Mouse (Mus musculus) left cerebral cortex, postnatal 36 days (tissue): Measurements from ENCODE around the gene 2810004N23Rik. TPM values are rescaled to one million over a fixed set of nuclear protein-coding genes. Genes with fewer than 3 reads are reported as not detected.

Experiments
- DNase-seq, 2 experiments: peaks; one replicate each; pipeline ENCODE4 v3.0.0; 2021 to 2022; ENCODE audit warnings: low spot score in 2 of 2, mixed read lengths in 1 of 2
- intact Hi-C: fragments of 180-260 bp; cut with DNase I; formaldehyde crosslinking; loops from one replicate; pipeline ENCODE4 v1.15.1; 2025
- total RNA-seq, 2 experiments: library from RNA; stranded (reverse); gene quantifications; 2 replicates each; pipeline ENCODE4 v1.2.3; 2021

The 2810004N23Rik gene
- total RNA-seq, 2 experiments from 2014 or later: 19.6 to 20.9 TPM

- no peak for DNase-seq
- intact Hi-C loops: no loop called here
Observed at GRCm38 (mm10) chr8:124830050-124830449, 32.9 kb downstream of the 2810004N23Rik start.

GRCm38 (mm10) chr8:124828561-124829240 lies 34.2 kb downstream of the 2810004N23Rik start:
- intact Hi-C loops: no loop called here
- peak in 1 of 2 experiments; percentile 32 for DNase-seq

- intact Hi-C loops: no loop called here
- peak; percentile 28 to 31 for DNase-seq
Observed at GRCm38 (mm10) chr8:124827387-124827786, 35.5 kb downstream of the 2810004N23Rik start.

DNA sequence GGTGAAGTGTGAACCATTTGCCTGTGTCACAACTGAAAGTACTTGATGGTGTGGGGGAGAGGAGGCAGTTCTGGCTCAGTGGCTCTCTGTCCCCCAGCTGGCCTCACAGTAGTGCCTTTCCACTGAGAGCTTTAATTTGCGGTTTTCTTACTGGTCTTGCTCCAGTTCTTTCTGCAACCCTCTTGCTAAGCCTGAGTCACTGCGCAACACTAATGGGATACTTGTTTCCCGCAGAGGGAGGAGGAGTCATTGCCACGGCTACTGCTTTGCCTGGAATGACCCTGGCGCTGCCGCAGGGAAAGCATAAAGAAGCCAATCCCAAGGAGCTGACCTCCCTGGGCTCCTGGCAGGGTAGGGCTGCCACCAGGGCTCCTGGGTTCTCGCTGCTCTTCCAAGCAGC lies 36.3 kb downstream of the 2810004N23Rik start:
- DNase-seq: no peak
- intact Hi-C loops: no loop called here

- intact Hi-C loops: no loop called here
- no peak for DNase-seq
Observed at GRCm38 (mm10) chr8:124823497-124823896, 39.4 kb downstream of the 2810004N23Rik start.

DNA sequence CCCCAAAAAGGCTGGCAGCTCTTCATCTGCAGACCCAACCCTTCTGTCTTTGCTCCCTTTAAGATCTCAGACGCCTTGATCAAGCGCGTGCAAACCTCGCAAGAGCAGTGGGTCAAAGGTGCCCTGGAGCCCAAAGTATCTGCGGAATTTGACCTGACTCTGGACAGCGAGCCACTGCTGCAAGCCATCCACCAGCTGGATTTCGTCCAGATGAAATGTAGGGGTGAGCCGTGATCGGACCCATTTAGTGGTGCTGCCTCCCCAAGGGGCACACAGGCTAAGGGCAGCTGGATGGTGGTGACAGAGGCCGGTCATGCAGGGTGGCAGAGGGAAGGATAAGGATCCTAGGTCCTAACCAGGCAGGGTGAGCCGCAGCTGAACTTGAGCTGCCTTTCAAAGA lies 42.8 kb downstream of the 2810004N23Rik start:
- DNase-seq: no peak
- intact Hi-C loops: no loop called here

DNA sequence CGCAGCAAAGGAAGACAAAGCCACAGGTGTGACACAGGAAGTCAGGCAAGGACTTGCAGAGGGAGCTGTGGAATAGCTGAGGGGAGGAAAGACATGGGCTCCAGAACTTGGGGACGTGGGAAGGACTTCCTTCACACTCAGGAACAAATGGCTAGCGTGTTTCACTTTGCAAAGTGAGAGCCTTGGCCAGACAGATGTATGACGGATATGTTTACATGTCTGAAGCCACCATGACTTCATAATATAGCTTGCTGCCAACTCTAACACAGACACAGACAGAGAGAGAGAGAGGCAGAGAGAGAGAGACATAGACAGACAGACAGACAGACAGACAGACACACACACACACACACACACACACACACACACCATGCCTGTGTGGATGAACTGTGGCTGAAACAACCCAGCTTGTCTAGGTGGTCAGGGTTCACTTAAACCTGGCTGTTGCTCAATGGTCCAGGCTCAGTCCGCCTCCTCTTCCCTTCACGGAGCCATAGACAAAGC lies 43.3 kb downstream of the 2810004N23Rik start:
- intact Hi-C loops: no loop called here
- DNase-seq: no peak

GRCm38 (mm10) chr8:124817361-124817760 lies 45.6 kb downstream of the 2810004N23Rik start:
- intact Hi-C loops: no loop called here
- no peak for DNase-seq

DNA sequence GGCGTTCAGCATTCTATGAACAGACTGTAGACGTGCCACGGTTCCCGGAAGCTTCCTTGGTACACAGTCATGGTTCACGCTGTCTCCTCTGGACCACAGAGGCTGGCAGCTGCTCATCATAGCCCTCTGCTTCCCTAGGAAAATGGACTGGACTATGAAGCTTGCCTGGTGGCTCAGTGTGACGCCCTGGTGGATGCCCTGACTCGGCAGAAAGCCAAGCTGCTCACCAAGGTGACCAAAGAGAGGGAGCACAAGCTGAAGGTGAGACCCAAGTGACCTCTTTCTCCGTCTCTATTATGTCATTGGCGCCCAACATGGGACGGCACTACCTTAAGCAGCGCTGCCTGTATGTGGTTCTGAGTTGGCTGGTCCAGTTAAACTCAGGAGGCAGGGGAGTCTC lies 46.1 kb downstream of the 2810004N23Rik start:
- intact Hi-C loops: no loop called here
- no peak for DNase-seq

GRCm38 (mm10) chr8:124815870-124816269 lies 47.0 kb downstream of the 2810004N23Rik start:
- no peak for DNase-seq
- intact Hi-C loops: no loop called here

DNA sequence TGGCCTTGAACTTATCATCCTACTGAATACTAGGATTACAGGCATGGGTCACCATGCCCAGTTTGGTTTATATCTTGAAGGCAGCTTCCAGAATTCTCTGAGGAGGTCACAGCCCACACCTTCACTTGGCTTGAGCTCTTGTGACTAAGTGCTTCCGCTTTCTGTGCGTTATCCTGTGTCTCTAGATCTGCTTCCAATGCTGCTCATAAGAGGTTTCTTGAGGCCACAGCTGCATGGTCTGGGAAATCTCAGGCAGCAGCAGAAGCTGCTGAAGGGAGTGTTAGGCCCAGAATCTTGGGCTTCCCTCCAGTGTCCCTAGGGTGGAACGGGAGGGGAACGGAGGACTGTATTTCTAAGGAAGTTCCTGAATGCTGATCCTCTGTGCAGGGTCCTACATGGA lies 49.6 kb downstream of the 2810004N23Rik start:
- intact Hi-C loops: no loop called here
- no peak for DNase-seq

- intact Hi-C loops: no loop called here
Observed at GRCm38 (mm10) chr8:124810689-124811394, 52.1 kb downstream of the 2810004N23Rik start.

DNA sequence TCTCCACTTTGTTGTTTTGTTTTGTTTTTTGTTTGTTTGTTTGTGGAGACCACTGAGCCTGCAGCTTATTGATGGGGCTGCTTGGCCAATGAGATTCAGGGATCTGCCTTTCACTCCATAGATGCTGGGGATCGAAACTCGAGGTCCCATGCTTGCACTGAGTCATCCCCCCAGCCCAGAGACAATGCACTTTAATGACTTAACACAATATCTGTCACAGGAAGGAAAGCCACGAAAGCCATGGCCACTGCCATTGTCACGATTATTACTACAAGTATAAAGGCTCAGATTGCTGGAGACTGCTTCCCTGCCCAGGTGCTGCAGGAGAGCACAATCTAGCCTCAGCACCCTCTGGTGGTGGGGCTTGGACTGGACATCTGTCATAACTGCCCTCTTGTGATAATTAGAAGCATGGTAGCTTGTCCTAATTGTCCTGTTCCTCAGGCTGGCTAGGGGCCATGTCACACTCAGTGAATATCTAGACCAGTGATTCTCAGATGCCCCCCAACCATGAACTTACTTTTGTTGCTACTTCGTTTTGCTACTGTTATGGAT lies 52.8 kb downstream of the 2810004N23Rik start:
- DNase-seq: no peak
- intact Hi-C loops: no loop called here

More at GRCm38 (mm10) chr8:124810689-124811394, 52.1 kb downstream of the 2810004N23Rik start:
- no peak for DNase-seq

GRCm38 (mm10) chr8:124809419-124809818 lies 53.5 kb downstream of the 2810004N23Rik start:
- intact Hi-C loops: no loop called here

DNA sequence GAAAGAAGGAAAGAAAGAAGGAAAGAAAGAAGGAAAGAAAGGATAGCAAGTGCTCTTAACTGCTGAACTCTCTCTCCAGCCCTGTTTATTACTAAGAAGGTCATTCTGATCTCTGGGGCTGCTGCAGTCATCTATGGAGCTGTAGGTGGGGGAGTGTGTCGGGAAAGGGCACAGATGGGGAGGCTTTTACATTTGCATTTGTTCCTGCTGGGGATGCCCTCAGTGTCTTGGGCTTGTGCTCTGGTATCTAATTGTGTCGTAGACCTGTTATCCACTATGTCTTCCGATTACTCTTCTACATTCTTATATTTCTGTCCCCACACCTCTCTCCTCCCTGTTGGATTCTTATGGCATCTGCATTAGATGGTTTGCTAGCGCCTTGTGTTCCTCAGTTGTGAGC lies 56.9 kb downstream of the 2810004N23Rik start:
- intact Hi-C loops: no loop called here
- no peak for DNase-seq

More at GRCm38 (mm10) chr8:124809419-124809818, 53.5 kb downstream of the 2810004N23Rik start:
- no peak for DNase-seq

DNA sequence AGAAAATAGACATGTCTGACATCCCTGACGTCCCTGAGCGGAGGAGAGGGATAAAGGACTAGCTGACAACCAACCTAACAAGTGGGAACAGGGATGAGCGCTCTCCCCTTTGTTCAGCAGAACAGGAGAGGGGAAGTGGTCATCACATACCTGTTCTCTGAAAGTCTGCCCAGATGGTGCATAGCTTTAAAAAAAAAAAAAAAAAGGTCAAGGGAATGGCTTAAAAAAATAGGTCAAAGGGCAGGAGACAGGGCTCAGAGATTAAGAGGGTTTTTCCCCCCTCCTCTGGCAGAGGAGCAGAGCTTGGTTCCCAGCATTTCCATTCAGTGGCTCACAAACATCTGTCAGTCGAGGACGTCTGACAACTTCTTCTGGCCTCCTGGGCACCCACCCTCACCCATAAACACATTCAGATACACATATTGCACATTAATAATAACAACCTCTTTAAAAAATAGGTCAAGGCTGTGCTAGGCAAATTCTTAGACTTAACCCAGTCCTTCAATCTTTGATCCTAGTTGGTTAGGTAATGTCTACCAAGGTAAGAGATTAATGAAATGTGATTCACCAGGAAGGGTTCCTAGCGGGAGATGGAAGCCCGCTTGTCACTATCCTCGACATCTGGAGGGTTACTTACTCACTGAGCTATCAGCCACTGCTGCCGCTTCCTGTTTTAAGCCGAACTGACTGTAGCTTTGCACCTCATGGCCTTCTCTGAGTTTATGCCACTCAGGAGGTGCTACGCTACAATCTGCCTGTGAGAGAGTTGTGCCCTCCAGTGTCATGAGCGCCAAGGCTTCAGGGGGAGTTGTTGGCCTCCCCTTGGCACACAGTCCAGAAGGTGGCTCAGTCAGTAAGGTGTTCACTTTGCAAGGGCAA lies 58.9 kb downstream of the 2810004N23Rik start:
- intact Hi-C loops: no loop called here
- DNase-seq: no peak

GRCm38 (mm10) chr8:124800542-124800941 lies 62.4 kb downstream of the 2810004N23Rik start:
- intact Hi-C loops: no loop called here
- DNase-seq: no peak

DNA sequence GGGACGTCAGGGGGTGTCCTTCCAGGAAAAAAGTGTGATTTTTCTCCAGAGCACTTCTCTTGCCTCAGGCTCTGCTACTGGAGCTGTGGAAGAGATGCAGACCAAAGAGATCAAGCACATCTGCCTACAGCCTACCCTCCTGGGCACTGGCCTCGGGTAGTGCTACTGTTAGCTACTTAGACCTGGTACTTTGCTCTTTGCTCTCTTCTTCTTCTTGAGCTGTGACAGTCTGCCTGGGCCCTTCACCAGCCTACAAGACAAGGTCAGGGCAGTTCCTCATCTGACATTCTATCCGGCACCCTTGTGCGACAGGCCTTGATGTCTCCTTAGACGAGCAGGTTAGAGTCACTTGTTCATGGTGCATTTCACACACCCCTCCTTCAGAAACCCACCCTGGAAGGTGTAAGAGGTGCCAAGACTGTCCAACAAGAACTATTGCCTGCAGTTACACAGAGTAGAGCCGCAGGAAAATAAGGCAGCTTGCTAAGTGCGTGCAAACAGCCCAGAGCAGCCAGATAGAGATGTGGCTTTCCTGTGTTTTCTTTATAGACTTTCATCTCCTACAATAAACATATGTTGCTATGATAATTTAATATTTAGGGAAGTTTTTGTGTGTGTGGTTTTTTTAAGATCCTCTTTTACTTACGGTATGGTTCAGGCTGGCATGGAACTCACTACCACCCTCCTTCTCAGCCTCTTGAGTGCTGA lies 67.0 kb downstream of the 2810004N23Rik start:
- no peak for DNase-seq
- intact Hi-C loops: no loop called here

GRCm38 (mm10) chr8:124794486-124794780 lies 68.5 kb downstream of the 2810004N23Rik start:
- intact Hi-C loops: loop anchor here (5.0 kb wide), 1 partner anchor 72 kb away; the partner anchor contains the start of genes Arv1 and Ttc13
- DNase-seq: peak; percentile 82
